ENCODE assay signal across 8 mouse cellular contexts in the genomic region with DNA sequence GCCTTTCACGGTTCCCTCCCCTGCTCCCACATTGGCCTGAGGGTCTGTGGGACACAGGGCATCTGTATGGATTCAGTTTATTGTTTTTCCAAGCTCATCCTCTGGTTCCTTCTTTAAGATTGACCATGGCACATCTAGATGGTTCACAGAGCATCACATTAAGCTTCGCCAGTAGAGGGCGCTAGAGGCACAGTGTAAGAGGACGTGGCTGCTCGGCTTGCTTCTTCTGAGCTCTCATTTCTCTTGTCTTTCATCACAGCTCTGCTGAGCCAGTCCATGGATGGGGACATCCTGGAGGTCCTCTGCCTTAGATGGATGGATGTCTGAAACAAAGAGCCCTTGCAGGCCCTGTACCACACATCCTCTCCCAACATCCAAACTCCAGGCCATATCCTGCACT. TPM values are rescaled to one million over a fixed set of nuclear protein-coding genes. Genes with fewer than 3 reads are reported as not detected.
DNase-seq lines count a peak whose midpoint lies in the region; ATAC-seq and TF ChIP-seq lines count a peak whose summit lies in the region.

No protein-coding gene starts in this region.

- 3% methylated on average over 5 of the region's 5 CpGs for WGBS in cerebellum, adult 2 months
- WGBS in hindbrain, embryonic 11.5 days, result 2% methylated on average over 5 of the region's 5 CpGs

- no peaks in the 10 kb centered on the region for H3K79me2 ChIP-seq in MEL (ENCODE audit: control insufficient read depth, insufficient read depth, low read length, poor library complexity)

- no peak for TF ChIP-seq EP300 in MEL (IDR thresholded peaks at IDR 0.05; ENCODE audit: low read depth in 1 of 2, low read length in 2 of 2)

- H3K9ac ChIP-seq in MEL (ENCODE audit: control insufficient read depth, low read depth, low read length, poor library complexity, severe bottlenecking), result no peak overlapping the region
- H3K9ac ChIP-seq in hindbrain, embryonic 11.5 days (ENCODE audit: low read depth, low read length), result no peak overlapping the region

- no peaks in the 10 kb centered on the region for H3K9me3 ChIP-seq in MEL (replicated peaks; ENCODE audit: insufficient read depth, low read length)
- H3K9me3 ChIP-seq in hindbrain, embryonic 11.5 days (ENCODE audit: control insufficient read depth, low read length), result no peaks in the 10 kb centered on the region

- H3K4me2 ChIP-seq in hindbrain, embryonic 11.5 days (replicated peaks; ENCODE audit: low read depth, low read length), result no peak overlapping the region

- no peaks in the 10 kb centered on the region for H3K4me1 ChIP-seq in MEL (ENCODE audit: control insufficient read depth in 1 of 2, insufficient read depth in 2 of 2, low read length in 2 of 2)
- H3K4me1 ChIP-seq in cerebellum, adult 2 months (ENCODE audit: control insufficient read depth, insufficient read depth, low read length), result peaks cover 2% of the 10 kb centered on the region; the same call in 1 of the 2 replicates
- no peaks in the 10 kb centered on the region for H3K4me1 ChIP-seq in hindbrain, embryonic 11.5 days (replicated peaks; ENCODE audit: control insufficient read depth, insufficient read depth, low read length)

- peak; percentile 96 for TF ChIP-seq RAD21 in MEL (IDR thresholded peaks at IDR 0.05; ENCODE audit: low read depth, low read length)

- H3K27me3 ChIP-seq in MEL (ENCODE audit: control insufficient read depth in 1 of 2, insufficient read depth in 2 of 2, low read length in 2 of 2), result no peaks in the 10 kb centered on the region
- H3K27me3 ChIP-seq in cerebellum, adult 2 months (ENCODE audit: control insufficient read depth, insufficient read depth, low read length), result no peaks in the 10 kb centered on the region
- no peaks in the 10 kb centered on the region for H3K27me3 ChIP-seq in hindbrain, embryonic 11.5 days (ENCODE audit: control insufficient read depth, insufficient read depth, low read length)

- peak; percentile 56; the same call in 1 of the 2 replicates for ATAC-seq in hindbrain, embryonic 11.5 days (ENCODE audit: low FRiP score)

- no peak overlapping the region for H3K27ac ChIP-seq in MEL (ENCODE audit: control insufficient read depth, low read depth, low read length)
- peak overlapping the region; percentile 10; the same call in 1 of the 2 replicates for H3K27ac ChIP-seq in cerebellum, adult 2 months (ENCODE audit: insufficient read depth, low read length)
- no peak overlapping the region for H3K27ac ChIP-seq in hindbrain, embryonic 11.5 days (ENCODE audit: low read depth, low read length)

- H3K36me3 ChIP-seq in MEL (ENCODE audit: control insufficient read depth in 1 of 2, insufficient read depth in 2 of 2, low read length in 2 of 2), result no peaks in the 10 kb centered on the region
- no peaks in the 10 kb centered on the region for H3K36me3 ChIP-seq in hindbrain, embryonic 11.5 days (ENCODE audit: control insufficient read depth, insufficient read depth, low read length)

- TF ChIP-seq CTCF in MEL (IDR thresholded peaks at IDR 0.05 in 2 of 3, conservative IDR thresholded peaks at IDR 0.05 in 1 of 3; ENCODE audit: control insufficient read depth in 1 of 3, insufficient read depth in 1 of 3, low read depth in 2 of 3, low read length in 3 of 3, poor library complexity in 1 of 3, severe bottlenecking in 1 of 3), result peak; percentile 88 to 94 (median 92)
- peak; percentile 97 for TF ChIP-seq CTCF in cerebellum, adult 2 months (IDR thresholded peaks at IDR 0.05; ENCODE audit: borderline replicate concordance, insufficient read depth, low read depth, low read length)

- H3K4me3 ChIP-seq in MEL (ENCODE audit: control insufficient read depth in 1 of 2, insufficient read depth in 1 of 2, low read depth in 2 of 2, low read length in 2 of 2), result no peak overlapping the region
- no peak overlapping the region for H3K4me3 ChIP-seq in cerebellum, adult 2 months (replicated peaks; ENCODE audit: insufficient read depth, low read depth, low read length)
- no peak overlapping the region for H3K4me3 ChIP-seq in hindbrain, embryonic 11.5 days (ENCODE audit: low read depth, low read length)

- peak; percentile 89 for DNase-seq in MEL (ENCODE audit: low read depth, low spot score)
- DNase-seq in cerebellum, adult 2 months, result peak; percentile 83 to 86
- peak; percentile 87 for DNase-seq in forelimb bud, embryonic 11.5 days (ENCODE audit: low read depth, low spot score)
- peak; percentile 93 for DNase-seq in hindbrain, embryonic 11.5 days (ENCODE audit: low spot score)
- peak; percentile 86 for DNase-seq in layer of hippocampus, adult 9-11 months
- DNase-seq in lung, postnatal 10 days, result peak; percentile 92
- peak; percentile 97 for DNase-seq in retina, embryonic 14.5 days (ENCODE audit: low spot score)
- DNase-seq in thymus, postnatal 36 days, result peak; percentile 72 to 76

- TF ChIP-seq POLR2A in MEL (IDR thresholded peaks at IDR 0.05; ENCODE audit: control insufficient read depth in 1 of 2, insufficient read depth in 1 of 2, low read depth in 1 of 2, low read length in 2 of 2, poor library complexity in 1 of 2), result no peak
- TF ChIP-seq POLR2A in cerebellum, adult 2 months (IDR thresholded peaks at IDR 0.05; ENCODE audit: borderline replicate concordance, insufficient read depth, low read length), result no peak

TF ChIP-seq in MEL, 35 proteins besides CTCF, POLR2A, EP300 and RAD21:
- no peak for TF ChIP-seq GABPA (IDR thresholded peaks at IDR 0.05; ENCODE audit: low read depth, low read length)
- TF ChIP-seq TCF12 (IDR thresholded peaks at IDR 0.05; ENCODE audit: low read depth, low read length), result no peak
- TF ChIP-seq E2F4 (IDR thresholded peaks at IDR 0.05; ENCODE audit: borderline replicate concordance, low read depth, low read length), result no peak
- no peak; the same call in 1 of the 2 replicates for TF ChIP-seq TBP (IDR thresholded peaks at IDR 0.05; ENCODE audit: low read depth, low read length)
- TF ChIP-seq SIN3A (IDR thresholded peaks at IDR 0.05; ENCODE audit: low read length), result peak; percentile 47; the same call in 1 of the 2 replicates
- no peak for TF ChIP-seq ZMIZ1 (IDR thresholded peaks at IDR 0.05; ENCODE audit: low read depth, low read length)
- peak; percentile 85 for TF ChIP-seq SMC3 (IDR thresholded peaks at IDR 0.05; ENCODE audit: low read depth, low read length)
- no peak for TF ChIP-seq NELFE (IDR thresholded peaks at IDR 0.05; ENCODE audit: low read depth, low read length)
- no peak for TF ChIP-seq UBTF (IDR thresholded peaks at IDR 0.05; ENCODE audit: borderline replicate concordance, insufficient read depth, low read depth, low read length)
- no peak for TF ChIP-seq ZNF384 (IDR thresholded peaks at IDR 0.05; ENCODE audit: low read depth, low read length)
- TF ChIP-seq ZC3H11A (IDR thresholded peaks at IDR 0.05; ENCODE audit: low read depth, low read length), result peak; percentile 83

RNA-seq across cellular contexts. Expression of a gene that starts 33.8 kb away (rescaled TPM):
- 54.9 and 72.4 TPM in 2 replicates for total RNA-seq in MEL (2012; rRNA removed)
- polyA plus RNA-seq in MEL (2012; ENCODE audit: insufficient read depth in 1 of 2, insufficient read length in 2 of 2, low read depth in 1 of 2, low replicate concordance in 2 of 2, missing spikeins in 1 of 2), result 10 to 100 TPM in 1 of 2 experiments, not detected in 1; 98.4 TPM
- polyA plus RNA-seq in cerebellum, adult 2 months (2012; rRNA removed), result 33.3 and 36.1 TPM in 2 replicates
- polyA plus RNA-seq in hindbrain, embryonic 11.5 days (2014; fragmentation: Nextera tagmentation; extraction: Ambion mirVana), result 58.4 and 61.5 TPM in 2 replicates

RNA-seq across cellular contexts. Expression of a gene that starts 37.6 kb away (rescaled TPM):
- 1.9 and 2.8 TPM in 2 replicates for total RNA-seq in MEL (2012; rRNA removed)
- 1 to 10 TPM in 1 of 2 experiments, not detected in 1; 7.2 TPM for polyA plus RNA-seq in MEL (2012; ENCODE audit: insufficient read depth in 1 of 2, insufficient read length in 2 of 2, low read depth in 1 of 2, low replicate concordance in 2 of 2, missing spikeins in 1 of 2)
- polyA plus RNA-seq in cerebellum, adult 2 months (2012; rRNA removed), result 6.4 and 6.5 TPM in 2 replicates
- 6.8 and 9.2 TPM in 2 replicates for polyA plus RNA-seq in hindbrain, embryonic 11.5 days (2014; fragmentation: Nextera tagmentation; extraction: Ambion mirVana)

RNA-seq across cellular contexts. Expression of a gene that starts 57.0 kb away (rescaled TPM):
- 0.36 and 0.39 TPM in 2 replicates for total RNA-seq in MEL (2012; rRNA removed)
- 1 to 10 TPM in 1 of 2 experiments, not detected in 1; 1.0 TPM for polyA plus RNA-seq in MEL (2012; ENCODE audit: insufficient read depth in 1 of 2, insufficient read length in 2 of 2, low read depth in 1 of 2, low replicate concordance in 2 of 2, missing spikeins in 1 of 2)
- not detected in 2 replicates for polyA plus RNA-seq in cerebellum, adult 2 months (2012; rRNA removed)
- 0.15 and 0.22 TPM in 2 replicates for polyA plus RNA-seq in hindbrain, embryonic 11.5 days (2014; fragmentation: Nextera tagmentation; extraction: Ambion mirVana)

RNA-seq across cellular contexts. Expression of a gene that starts 59.4 kb away (rescaled TPM):
- 9.4 and 12.6 TPM in 2 replicates for total RNA-seq in MEL (2012; rRNA removed)
- 10 to 100 TPM in 1 of 2 experiments, not detected in 1; 10.8 TPM for polyA plus RNA-seq in MEL (2012; ENCODE audit: insufficient read depth in 1 of 2, insufficient read length in 2 of 2, low read depth in 1 of 2, low replicate concordance in 2 of 2, missing spikeins in 1 of 2)
- 22.4 and 22.7 TPM in 2 replicates for polyA plus RNA-seq in cerebellum, adult 2 months (2012; rRNA removed)
- 28.0 and 31.0 TPM in 2 replicates for polyA plus RNA-seq in hindbrain, embryonic 11.5 days (2014; fragmentation: Nextera tagmentation; extraction: Ambion mirVana)
